Mouse (Mus musculus): ENCODE results near the gene Vps13d. TPM values are rescaled to one million over a fixed set of nuclear protein-coding genes. Genes with fewer than 3 reads are reported as not detected.
A peak's percentile ranks its signal among the peaks of the same experiment; 100 is the strongest.

The Vps13d gene
- polyA plus RNA-seq, 1 experiment: 7.3 TPM

DNA sequence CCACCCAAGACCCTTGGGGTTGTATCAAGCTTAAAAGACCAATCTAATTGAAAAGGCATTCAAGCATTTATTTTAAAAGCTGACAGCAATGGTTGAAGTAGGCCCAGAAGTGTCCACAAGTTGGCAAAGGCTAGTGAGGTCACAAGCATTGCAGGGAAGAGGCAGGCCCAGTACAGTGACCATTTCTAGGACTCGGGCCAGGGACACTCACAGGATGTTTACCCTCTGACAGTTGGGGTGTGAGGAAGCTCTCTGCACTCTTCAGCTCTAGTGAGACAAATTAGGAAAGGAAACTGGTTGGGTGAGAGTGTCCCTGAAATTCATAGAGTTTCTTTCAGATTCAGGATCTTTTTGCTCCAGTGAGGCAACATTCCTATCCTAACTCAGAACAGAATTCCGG is 177.1 kb downstream of the Vps13d start:
- Histone ChIP-seq H3K27ac (ENCODE audit: control insufficient read depth, insufficient read depth, low read depth, low read length) (no peak overlapping the region), H3K27me3 (ENCODE audit: control insufficient read depth, insufficient read depth, low read length) (no peaks in the 10 kb centered on the region), H3K36me3 (ENCODE audit: control insufficient read depth, insufficient read depth, low read length) (no peaks in the 10 kb centered on the region), H3K4me1 (ENCODE audit: control insufficient read depth, insufficient read depth, low read length) (no peaks in the 10 kb centered on the region), H3K4me3 (ENCODE audit: control insufficient read depth, low read depth, low read length) (no peak overlapping the region)
- TF ChIP-seq CTCF (IDR thresholded peaks at IDR 0.05; ENCODE audit: control insufficient read depth, insufficient read depth, insufficient replicate concordance, low read depth, low read length) (no peak), POLR2A (IDR thresholded peaks at IDR 0.05; ENCODE audit: control insufficient read depth, low read depth, low read length) (no peak)

DNA sequence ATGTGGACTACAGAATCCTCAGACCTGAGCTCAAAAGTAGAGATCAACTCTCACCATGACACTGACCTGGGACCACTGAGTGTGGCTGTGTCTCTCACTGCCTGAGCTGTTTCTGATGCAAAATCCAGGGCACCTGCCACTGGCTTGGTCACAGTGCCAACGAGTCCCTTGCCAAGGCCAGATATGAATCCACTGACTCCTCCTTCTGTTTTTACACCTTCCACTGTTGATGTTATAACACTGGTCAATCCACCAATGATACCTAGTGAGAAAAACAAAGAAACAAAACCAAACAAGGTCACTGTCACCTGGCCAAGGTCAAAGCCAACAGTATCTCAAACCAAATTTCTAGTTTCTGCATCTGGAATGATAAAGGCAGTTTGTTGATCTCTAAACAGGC is 178.1 kb downstream of the Vps13d start:
- Histone ChIP-seq H3K4me3 (ENCODE audit: control insufficient read depth, low read depth, low read length) (no peak overlapping the region), H3K27ac (ENCODE audit: control insufficient read depth, insufficient read depth, low read depth, low read length) (no peak overlapping the region), H3K4me1 (ENCODE audit: control insufficient read depth, insufficient read depth, low read length) (no peaks in the 10 kb centered on the region), H3K36me3 (ENCODE audit: control insufficient read depth, insufficient read depth, low read length) (no peaks in the 10 kb centered on the region), H3K27me3 (ENCODE audit: control insufficient read depth, insufficient read depth, low read length) (no peaks in the 10 kb centered on the region)
- TF ChIP-seq CTCF (IDR thresholded peaks at IDR 0.05; ENCODE audit: control insufficient read depth, insufficient read depth, insufficient replicate concordance, low read depth, low read length) (no peak), POLR2A (IDR thresholded peaks at IDR 0.05; ENCODE audit: control insufficient read depth, low read depth, low read length) (no peak)

DNA sequence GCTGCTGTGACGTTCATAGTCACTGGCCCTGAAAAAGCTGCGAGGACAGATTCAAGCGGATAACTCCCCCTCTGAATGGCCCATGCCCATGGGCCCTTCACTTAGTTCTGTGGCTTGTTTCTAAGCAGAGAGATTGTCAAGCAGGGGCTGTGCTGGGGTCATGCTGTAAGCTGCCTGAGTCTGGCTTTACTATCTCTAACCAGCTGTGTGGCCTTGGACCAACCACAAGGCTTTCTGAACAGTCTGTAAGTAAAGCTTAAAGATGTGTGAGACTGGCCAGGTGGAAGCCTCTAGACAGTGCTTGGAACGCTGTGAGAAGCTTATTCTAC is 180.2 kb downstream of the Vps13d start:
- TF ChIP-seq POLR2A (IDR thresholded peaks at IDR 0.05; ENCODE audit: control insufficient read depth, low read depth, low read length) (no peak), CTCF (IDR thresholded peaks at IDR 0.05; ENCODE audit: control insufficient read depth, insufficient read depth, insufficient replicate concordance, low read depth, low read length) (no peak)
- H3K27me3 ChIP-seq (ENCODE audit: control insufficient read depth, insufficient read depth, low read length): no peaks in the 10 kb centered on the region
- no peaks in the 10 kb centered on the region for H3K36me3 ChIP-seq (ENCODE audit: control insufficient read depth, insufficient read depth, low read length)
- H3K4me3 ChIP-seq (ENCODE audit: control insufficient read depth, low read depth, low read length): no peak overlapping the region
- H3K27ac ChIP-seq (ENCODE audit: control insufficient read depth, insufficient read depth, low read depth, low read length): peak overlapping the region; percentile 18; the same call in 1 of the 2 replicates
- H3K4me1 ChIP-seq (ENCODE audit: control insufficient read depth, insufficient read depth, low read length): no peaks in the 10 kb centered on the region

DNA sequence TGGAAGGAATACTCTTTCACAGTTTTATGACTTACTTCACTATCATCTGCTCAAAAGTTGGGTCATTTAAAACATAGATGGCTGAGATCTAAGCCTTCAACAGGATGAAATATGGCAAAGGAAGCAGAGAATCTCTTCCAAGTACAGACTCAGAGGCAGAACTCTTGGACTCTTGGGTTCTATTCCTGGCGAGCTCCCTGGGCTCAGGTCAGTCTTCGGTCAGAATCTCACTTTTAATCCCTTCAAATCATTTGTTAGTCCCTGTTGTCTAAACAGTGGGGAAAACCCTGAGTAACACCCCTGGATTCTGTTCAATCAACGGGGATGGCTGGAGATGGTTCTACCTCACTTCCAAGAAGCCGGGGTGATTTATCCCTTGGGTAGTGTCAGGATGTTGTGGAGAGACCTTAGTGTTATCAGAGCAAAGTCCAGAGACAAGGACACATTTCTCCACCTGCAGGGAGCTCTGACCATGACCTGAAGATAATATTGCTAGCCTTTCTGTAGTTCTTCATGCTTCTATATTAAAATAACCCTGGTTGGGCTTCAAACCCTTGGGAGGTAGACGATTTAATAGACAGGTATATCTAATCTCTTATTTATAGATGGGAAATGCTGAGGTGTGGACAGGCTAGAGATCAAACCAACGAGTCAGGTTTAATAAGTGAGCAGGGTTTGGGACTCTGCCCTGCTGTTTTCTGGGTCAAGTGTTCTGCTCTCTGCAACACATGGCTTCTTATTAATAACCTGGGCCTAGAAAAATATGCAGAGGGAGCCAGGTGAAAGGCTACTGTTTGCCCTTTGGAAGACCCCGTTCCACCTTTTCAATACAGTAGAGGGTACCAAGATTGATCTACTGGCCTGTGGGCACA is 180.8 kb downstream of the Vps13d start:
- no peaks in the 10 kb centered on the region for H3K36me3 ChIP-seq (ENCODE audit: control insufficient read depth, insufficient read depth, low read length)
- no peak for TF ChIP-seq CTCF (IDR thresholded peaks at IDR 0.05; ENCODE audit: control insufficient read depth, insufficient read depth, insufficient replicate concordance, low read depth, low read length)
- H3K4me1 ChIP-seq (ENCODE audit: control insufficient read depth, insufficient read depth, low read length): no peaks in the 10 kb centered on the region
- no peaks in the 10 kb centered on the region for H3K27me3 ChIP-seq (ENCODE audit: control insufficient read depth, insufficient read depth, low read length)
- H3K4me3 ChIP-seq (ENCODE audit: control insufficient read depth, low read depth, low read length): no peak overlapping the region
- peak overlapping the region; percentile 18; the same call in 1 of the 2 replicates for H3K27ac ChIP-seq (ENCODE audit: control insufficient read depth, insufficient read depth, low read depth, low read length)

DNA sequence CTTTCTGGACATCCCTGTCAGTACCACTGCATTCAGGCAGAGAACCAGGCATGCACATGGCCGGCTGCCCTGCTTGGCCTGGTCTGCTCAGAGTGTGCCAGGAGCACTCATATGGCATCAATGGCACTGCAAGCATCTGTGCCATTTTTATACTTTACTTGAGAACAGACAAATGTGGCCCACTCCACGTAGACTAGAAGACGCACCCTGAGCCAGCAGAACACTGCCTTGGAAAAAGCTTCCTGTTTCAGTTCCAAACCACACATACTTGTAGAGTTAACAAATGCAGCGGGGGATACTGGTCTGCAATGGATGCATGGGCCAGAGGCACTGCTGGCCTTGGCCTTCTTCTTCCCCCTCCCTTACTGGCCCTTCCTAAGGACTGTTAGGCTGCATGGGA is 181.6 kb downstream of the Vps13d start:
- Histone ChIP-seq H3K4me3 (ENCODE audit: control insufficient read depth, low read depth, low read length) (no peak overlapping the region), H3K27ac (ENCODE audit: control insufficient read depth, insufficient read depth, low read depth, low read length) (peak overlapping the region; percentile 37; the same call in 1 of the 2 replicates)
- TF ChIP-seq POLR2A (IDR thresholded peaks at IDR 0.05; ENCODE audit: control insufficient read depth, low read depth, low read length) (no peak), CTCF (IDR thresholded peaks at IDR 0.05; ENCODE audit: control insufficient read depth, insufficient read depth, insufficient replicate concordance, low read depth, low read length) (no peak)

DNA sequence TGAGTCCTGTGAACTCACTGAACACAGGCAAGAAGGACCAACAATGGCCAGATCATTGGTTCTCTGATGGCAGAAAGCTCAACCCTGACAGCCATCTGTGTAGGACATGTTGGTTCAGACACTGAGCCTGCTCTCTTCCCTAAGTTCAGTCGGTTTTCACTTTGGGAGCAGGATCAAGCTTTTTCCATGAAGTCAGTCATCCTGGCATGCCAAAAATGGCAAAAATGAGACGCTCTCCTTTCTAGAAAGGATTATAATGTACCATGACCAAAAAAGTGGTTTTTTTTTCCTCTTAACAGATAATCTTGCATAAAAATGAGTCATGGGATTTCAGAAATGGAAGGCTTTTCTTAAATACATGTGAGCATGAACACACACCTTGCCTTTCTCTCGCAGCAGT is 183.6 kb downstream of the Vps13d start:
- no peak overlapping the region for H3K4me3 ChIP-seq (ENCODE audit: control insufficient read depth, low read depth, low read length)
- no peak overlapping the region for H3K27ac ChIP-seq (ENCODE audit: control insufficient read depth, insufficient read depth, low read depth, low read length)
- no peaks in the 10 kb centered on the region for H3K4me1 ChIP-seq (ENCODE audit: control insufficient read depth, insufficient read depth, low read length)
- H3K36me3 ChIP-seq (ENCODE audit: control insufficient read depth, insufficient read depth, low read length): no peaks in the 10 kb centered on the region
- no peak for TF ChIP-seq CTCF (IDR thresholded peaks at IDR 0.05; ENCODE audit: control insufficient read depth, insufficient read depth, insufficient replicate concordance, low read depth, low read length)
- TF ChIP-seq POLR2A (IDR thresholded peaks at IDR 0.05; ENCODE audit: control insufficient read depth, low read depth, low read length): no peak
- H3K27me3 ChIP-seq (ENCODE audit: control insufficient read depth, insufficient read depth, low read length): no peaks in the 10 kb centered on the region

More for the DNA sequence above, 181.6 kb downstream of the Vps13d start:
- Histone ChIP-seq H3K4me1 (ENCODE audit: control insufficient read depth, insufficient read depth, low read length) (no peaks in the 10 kb centered on the region), H3K36me3 (ENCODE audit: control insufficient read depth, insufficient read depth, low read length) (no peaks in the 10 kb centered on the region), H3K27me3 (ENCODE audit: control insufficient read depth, insufficient read depth, low read length) (no peaks in the 10 kb centered on the region)

DNA sequence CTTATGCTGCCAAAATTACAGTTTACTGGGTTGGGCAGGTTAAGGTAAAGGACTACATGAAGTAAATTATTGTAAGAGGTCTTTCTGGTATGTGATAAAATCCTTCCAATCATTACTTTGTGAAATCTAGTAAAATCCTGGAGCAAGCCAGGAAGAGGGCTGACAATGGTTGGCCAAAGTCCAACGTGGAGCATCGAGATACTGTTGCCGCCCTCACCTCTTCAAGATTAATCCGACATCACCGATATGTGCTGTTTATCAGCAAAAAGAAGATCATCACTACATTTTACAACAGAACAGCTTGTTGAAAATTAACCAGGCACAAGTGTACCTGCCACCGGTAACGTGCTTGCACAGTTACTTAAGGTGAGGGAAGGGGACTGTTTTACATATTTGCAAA is 184.9 kb downstream of the Vps13d start:
- Histone ChIP-seq H3K36me3 (ENCODE audit: control insufficient read depth, insufficient read depth, low read length) (no peaks in the 10 kb centered on the region), H3K27ac (ENCODE audit: control insufficient read depth, insufficient read depth, low read depth, low read length) (no peak overlapping the region), H3K27me3 (ENCODE audit: control insufficient read depth, insufficient read depth, low read length) (no peaks in the 10 kb centered on the region), H3K4me3 (ENCODE audit: control insufficient read depth, low read depth, low read length) (no peak overlapping the region), H3K4me1 (ENCODE audit: control insufficient read depth, insufficient read depth, low read length) (no peaks in the 10 kb centered on the region)
- TF ChIP-seq CTCF (IDR thresholded peaks at IDR 0.05; ENCODE audit: control insufficient read depth, insufficient read depth, insufficient replicate concordance, low read depth, low read length): no peak
- TF ChIP-seq POLR2A (IDR thresholded peaks at IDR 0.05; ENCODE audit: control insufficient read depth, low read depth, low read length): no peak

Data from testis, adult 2 months (tissue).